Mouse (Mus musculus) erythroblast, adult 5-6 weeks (primary cell): ENCODE measurements at regions not wholly inside any gene's neighbourhood (a gene's known extent, or its start where the extent isn't known, plus 50 kb on each side); places are given as distances from the start of the nearest gene placed in this dataset.

Experiments
- ATAC-seq: replicated peaks from 2 replicates; pipeline ENCODE4 v1.8.0; 2016; ENCODE audit warnings: moderate number of reproducible peaks, mild to moderate bottlenecking, moderate TSS enrichment, inconsistent platforms; ENCODE audit not compliant: poor library complexity, low FRiP score, severe bottlenecking

GRCm38 (mm10) chr11:64650571-64651282 is 214.3 kb upstream of the F930015N05Rik start:
- ATAC-seq, result no peak

- no peak for ATAC-seq
These were observed 216.4 kb upstream of the F930015N05Rik start for GRCm38 (mm10) chr11:64652811-64653210.

GRCm38 (mm10) chr11:64655162-64655561 is 218.7 kb upstream of the F930015N05Rik start:
- no peak for ATAC-seq

- no peak for ATAC-seq
These were observed 226.7 kb upstream of the F930015N05Rik start for GRCm38 (mm10) chr11:64663166-64663565.

GRCm38 (mm10) chr11:64667010-64667409 is 230.6 kb upstream of the F930015N05Rik start:
- ATAC-seq, result no peak

GRCm38 (mm10) chr11:64667521-64667920 is 231.1 kb upstream of the F930015N05Rik start:
- no peak for ATAC-seq

- no peak for ATAC-seq
These were observed 235.4 kb upstream of the F930015N05Rik start for GRCm38 (mm10) chr11:64671898-64672297.

- no peak for ATAC-seq
These were observed 237.1 kb upstream of the F930015N05Rik start for GRCm38 (mm10) chr11:64673546-64673945.

GRCm38 (mm10) chr11:64703776-64704175 is 267.3 kb upstream of the F930015N05Rik start:
- ATAC-seq, result no peak

GRCm38 (mm10) chr11:64711801-64712200 is 267.0 kb upstream of the Elac2 start:
- no peak for ATAC-seq

- ATAC-seq, result no peak
These were observed 263.7 kb upstream of the Elac2 start for GRCm38 (mm10) chr11:64715182-64715581.

- 0 out of 2 replicates have a peak, but pooled peaks have one; percentile 52 for ATAC-seq
These were observed 260.3 kb upstream of the Elac2 start for GRCm38 (mm10) chr11:64718316-64719085.

- ATAC-seq, result no peak
These were observed 252.6 kb upstream of the Elac2 start for GRCm38 (mm10) chr11:64726249-64726648.

- ATAC-seq, result no peak
These were observed 250.9 kb upstream of the Elac2 start for GRCm38 (mm10) chr11:64727841-64728421.

- ATAC-seq, result no peak
These were observed 239.9 kb upstream of the Elac2 start for GRCm38 (mm10) chr11:64738948-64739347.

GRCm38 (mm10) chr11:64743753-64744152 is 235.1 kb upstream of the Elac2 start:
- no peak for ATAC-seq

- ATAC-seq, result no peak
These were observed 232.7 kb upstream of the Elac2 start for GRCm38 (mm10) chr11:64746146-64746545.

- ATAC-seq, result no peak
These were observed 228.9 kb upstream of the Elac2 start for GRCm38 (mm10) chr11:64749976-64750375.

GRCm38 (mm10) chr11:64752299-64752698 is 226.5 kb upstream of the Elac2 start:
- ATAC-seq, result no peak

- no peak for ATAC-seq
These were observed 226.0 kb upstream of the Elac2 start for GRCm38 (mm10) chr11:64752816-64753215.

GRCm38 (mm10) chr11:64754076-64754475 is 224.8 kb upstream of the Elac2 start:
- ATAC-seq, result no peak
